Mouse (Mus musculus) heart, postnatal 0 days (tissue): ENCODE data around the gene Emg1.

Experiments used
- CTCF ChIP-seq: IDR thresholded peaks from 2 replicates; pipeline ENCODE4 v1.5.1; 2016; ENCODE audit warnings: antibody characterized with exemption, control low read depth, low read depth
- EP300 ChIP-seq: IDR thresholded peaks from 2 replicates; pipeline ENCODE4 v1.6.1; 2016; ENCODE audit warnings: antibody characterized with exemption, low read depth

- TF ChIP-seq CTCF (no peak), EP300 (no peak)
Observed at GRCm38 (mm10) chr6:124672100-124672499, 39.9 kb downstream of the Emg1 start.
